Mouse (Mus musculus) thymus, adult 2 months (tissue): ENCODE results near the gene Caskin1. TPM values are rescaled to one million over a fixed set of nuclear protein-coding genes. Genes with fewer than 3 reads are reported as not detected.

Experiments used
- DNase-seq: peaks from one replicate; pipeline ENCODE4 v3.0.0; 2021
- H3K27ac ChIP-seq: fragments of 200-500 bp; 2 replicates; pipeline ENCODE4 v1.5.1; 2012; ENCODE audit warnings: low read length, control low read depth; ENCODE audit not compliant: control insufficient read depth, insufficient read depth
- H3K27me3 ChIP-seq: fragments of 200-500 bp; 2 replicates; pipeline ENCODE4 v1.6.1; 2012; ENCODE audit warnings: mild to moderate bottlenecking, low read length, moderate library complexity, mixed read lengths; ENCODE audit not compliant: control insufficient read depth, insufficient read depth
- H3K36me3 ChIP-seq: fragments of 200-500 bp; 2 replicates; pipeline ENCODE4 v1.6.1; 2012; ENCODE audit warnings: mild to moderate bottlenecking, low read length, moderate library complexity; ENCODE audit not compliant: control insufficient read depth, insufficient read depth
- H3K4me1 ChIP-seq: fragments of 200-500 bp; replicated peaks from 2 replicates; pipeline ENCODE4 v1.6.1; 2012; ENCODE audit warnings: low read length; ENCODE audit not compliant: control insufficient read depth, insufficient read depth
- H3K4me3 ChIP-seq: fragments of 200-500 bp; 2 replicates; pipeline ENCODE4 v1.5.1; 2012; ENCODE audit warnings: mild to moderate bottlenecking, low read length, control low read depth, moderate library complexity; ENCODE audit not compliant: control insufficient read depth, insufficient read depth
- CTCF ChIP-seq: fragments of 200-500 bp; IDR thresholded peaks from 2 replicates; pipeline ENCODE4 v1.5.1; 2012; ENCODE audit warnings: mild to moderate bottlenecking, control low read depth, low read length, moderate library complexity, borderline replicate concordance; ENCODE audit not compliant: control insufficient read depth, poor library complexity, insufficient read depth; ENCODE audit errors: extremely low read depth
- POLR2A ChIP-seq: fragments of 200-500 bp; IDR thresholded peaks from 2 replicates; pipeline ENCODE4 v1.6.1; 2012; ENCODE audit warnings: mild to moderate bottlenecking, low read length, control low read depth, moderate library complexity; ENCODE audit not compliant: control insufficient read depth, poor library complexity, insufficient read depth; ENCODE audit errors: extremely low read depth
- WGBS: fragments of 180-500 bp; shearing (Covaris S2); methylation state at CpG from one replicate; pipeline ENCODE4 v1.1.7; 2018; 5-methylcytosine and 5-hydroxymethylcytosine counted together
- polyA plus RNA-seq: library from polyadenylated mRNA; depleted of rRNA; stranded (reverse); fragments of >200 nt; gene quantifications from 2 replicates; pipeline ENCODE4 v1.2.3, GENCODE M21; 2012

The Caskin1 gene
- polyA plus RNA-seq, 1 experiment: 0.15 TPM

DNA sequence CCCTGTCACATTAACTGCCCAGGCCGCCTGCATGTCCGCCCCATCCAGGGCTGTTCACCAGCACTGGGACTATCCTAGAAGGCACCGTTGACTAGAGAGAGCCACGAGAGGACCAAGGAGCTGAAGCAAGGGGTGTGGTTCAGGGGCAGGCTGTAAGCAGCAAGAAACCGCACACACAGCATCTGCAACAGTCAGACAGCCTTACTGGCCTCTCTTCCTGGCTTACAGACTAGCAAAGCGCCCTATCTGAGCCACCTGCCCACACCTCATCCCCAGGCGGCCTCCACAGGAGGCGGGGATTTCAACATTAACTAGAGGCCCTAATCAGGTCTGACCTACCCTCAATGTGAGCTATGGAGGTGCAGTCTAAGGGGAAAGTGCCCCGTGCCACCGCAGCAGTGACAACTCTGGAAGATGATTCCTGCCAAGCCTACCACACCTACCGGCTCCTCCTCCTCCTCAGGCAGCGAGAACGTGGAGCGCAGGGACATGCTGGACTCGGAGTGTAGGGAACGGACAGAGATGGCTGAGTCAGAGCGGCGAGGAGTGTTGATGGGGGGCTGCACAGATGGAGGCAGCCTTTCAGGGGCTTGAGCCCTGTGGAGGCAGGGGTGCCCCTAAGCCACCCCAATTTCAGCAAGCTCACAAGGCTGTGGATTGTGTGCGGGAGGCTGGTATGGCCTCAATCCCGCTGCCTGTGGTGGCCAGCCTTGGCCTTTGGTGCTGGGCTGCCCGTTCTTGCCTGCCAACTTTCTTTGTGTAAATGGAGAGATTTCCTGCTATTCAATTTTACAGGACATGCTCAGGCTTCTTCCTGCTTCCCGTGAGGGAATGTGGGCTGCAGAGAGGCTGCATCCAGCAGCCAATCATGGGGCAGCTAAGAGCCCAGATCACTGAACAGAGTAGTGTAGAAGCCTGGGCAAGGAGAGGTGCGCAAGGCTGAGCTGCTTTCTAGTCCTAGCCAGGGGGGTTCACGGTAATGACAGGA lies 26.2 kb downstream of the Caskin1 start:
- Histone ChIP-seq H3K27ac (no peak overlapping the region), H3K4me3 (no peak overlapping the region), H3K36me3 (peaks cover 52% of the 10 kb centered on the region), H3K27me3 (no peaks in the 10 kb centered on the region), H3K4me1 (no peaks in the 10 kb centered on the region)
- DNase-seq: no peak
- 97% methylated on average over 24 of the region's 24 CpGs for WGBS
- TF ChIP-seq POLR2A (no peak), CTCF (no peak)

GRCm38 (mm10) chr17:24520450-24520849 lies 32.0 kb downstream of the Caskin1 start:
- DNase-seq: no peak
- H3K4me3 ChIP-seq: no peak overlapping the region
- no peak for TF ChIP-seq CTCF
- no peak for TF ChIP-seq POLR2A
- H3K4me1 ChIP-seq: no peaks in the 10 kb centered on the region; the same call in 1 of the 2 replicates
- WGBS: 80% methylated on average over 4 of the region's 4 CpGs
- H3K27ac ChIP-seq: no peak overlapping the region
- no peaks in the 10 kb centered on the region for H3K27me3 ChIP-seq
- H3K36me3 ChIP-seq: peaks cover 27% of the 10 kb centered on the region

DNA sequence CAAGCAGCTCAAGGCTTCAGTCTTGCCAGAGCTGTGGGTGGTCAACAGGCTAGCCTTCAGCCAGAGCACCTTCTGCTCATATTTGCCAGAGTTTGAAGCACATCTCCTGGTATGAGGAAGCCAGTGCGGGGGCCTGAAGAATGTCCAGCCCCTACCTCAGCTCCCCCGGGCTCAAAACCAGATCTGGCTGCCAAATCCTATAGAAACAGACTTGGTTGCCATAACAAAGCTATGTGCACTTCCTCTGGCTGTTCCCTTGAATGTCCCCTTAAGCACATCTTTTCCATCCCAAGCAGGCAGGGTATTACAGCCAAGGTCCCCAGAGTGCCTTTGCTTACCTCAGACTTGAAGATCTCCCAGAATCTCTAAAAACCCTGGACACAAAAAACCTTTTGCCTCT lies 36.3 kb downstream of the Caskin1 start:
- no peaks in the 10 kb centered on the region for H3K36me3 ChIP-seq

GRCm38 (mm10) chr17:24527315-24527714 lies 38.9 kb downstream of the Caskin1 start:
- Histone ChIP-seq H3K27ac (no peak overlapping the region), H3K36me3 (no peaks in the 10 kb centered on the region), H3K4me1 (peaks cover 14% of the 10 kb centered on the region), H3K4me3 (peak overlapping the region; percentile 94), H3K27me3 (no peaks in the 10 kb centered on the region)
- no peak for DNase-seq
- TF ChIP-seq CTCF: no peak
- TF ChIP-seq POLR2A: no peak
- under 1% methylated on average over 19 of the region's 19 CpGs for WGBS

More for the DNA sequence above, 36.3 kb downstream of the Caskin1 start:
- no peak overlapping the region for H3K4me3 ChIP-seq
- H3K27ac ChIP-seq: no peak overlapping the region
- WGBS: 92% methylated on average over 2 of the region's 2 CpGs
- H3K4me1 ChIP-seq: peaks cover 10% of the 10 kb centered on the region
- TF ChIP-seq POLR2A (no peak), CTCF (no peak)
- H3K27me3 ChIP-seq: no peaks in the 10 kb centered on the region
- DNase-seq: no peak

- peak; percentile 92 for DNase-seq
- no peaks in the 10 kb centered on the region for H3K36me3 ChIP-seq
- no peak for TF ChIP-seq CTCF
- TF ChIP-seq POLR2A: no peak; the same call in 1 of the 2 replicates
Measured at GRCm38 (mm10) chr17:24527723-24528559, 39.5 kb downstream of the Caskin1 start, which contains the start of gene Traf7. Traf7 (minus strand) TSS chr17:24527938.

DNA sequence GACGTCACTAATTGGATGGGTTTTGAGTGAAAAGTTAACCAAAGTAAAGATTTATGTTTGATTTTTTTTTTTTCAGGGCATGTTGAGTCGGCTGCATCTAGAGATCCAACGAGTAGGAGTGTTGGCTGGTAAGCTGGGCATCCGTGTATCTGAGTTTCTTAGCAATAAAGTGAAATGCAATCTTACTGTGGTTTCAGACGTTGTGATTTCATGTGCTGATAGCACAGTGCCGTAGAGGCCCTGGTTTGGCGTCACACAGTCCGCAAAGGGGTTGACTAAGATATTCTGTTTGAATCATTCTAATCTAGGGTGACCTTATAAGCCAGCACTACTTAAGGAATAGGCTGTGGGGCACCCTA lies 40.1 kb downstream of the Caskin1 start:
- Histone ChIP-seq H3K27me3 (no peaks in the 10 kb centered on the region), H3K4me3 (peak overlapping the region; percentile 54), H3K36me3 (no peaks in the 10 kb centered on the region), H3K4me1 (peaks cover 23% of the 10 kb centered on the region), H3K27ac (no peak overlapping the region; the same call in 1 of the 2 replicates)
- WGBS: under 1% methylated on average over 8 of the region's 8 CpGs
- no peak for DNase-seq
- TF ChIP-seq POLR2A (no peak), CTCF (no peak)

More at GRCm38 (mm10) chr17:24527723-24528559, 39.5 kb downstream of the Caskin1 start, which contains the start of gene Traf7:
- peak within 1 kb of the TSS; percentile 54 for H3K27ac ChIP-seq
- H3K4me3 ChIP-seq: peak within 1 kb of the TSS; percentile 94
- WGBS: under 1% methylated on average over 40 of the region's 40 CpGs
- no peaks in the 10 kb centered on the region for H3K27me3 ChIP-seq
- H3K4me1 ChIP-seq: peaks cover 18% of the 10 kb centered on the region
